Mouse (Mus musculus): ENCODE data around the gene Fopnl. TPM values are rescaled to one million over a fixed set of nuclear protein-coding genes. Genes with fewer than 3 reads are reported as not detected.

Gene Fopnl
- total RNA-seq, 1 experiment from 2014 or later = 59.6 TPM

Other genes with a start within 250 kb of the Fopnl start
- 46.0 and 51.3 TPM in 2 replicates for gene Nde1, start 154.1 kb downstream of the Fopnl start, total RNA-seq (2021)
- gene Marf1, start 154.1 kb downstream of the Fopnl start, total RNA-seq (2021) = 150 and 155 TPM in 2 replicates
- gene Myh11, start 26.0 kb downstream of the Fopnl start, total RNA-seq (2021) = 4.0 and 4.1 TPM in 2 replicates
- 14.7 and 26.0 TPM in 2 replicates for gene Abcc1, start 44.2 kb upstream of the Fopnl start, total RNA-seq (2021)
- not detected in 2 replicates for gene A630010A05Rik, start 244.9 kb upstream of the Fopnl start, total RNA-seq (2021)

Measured in adrenal gland, postnatal 25 days (tissue).